Mouse (Mus musculus) testis, adult 2 months (tissue): ENCODE data around the gene H2-Q4. TPM values are rescaled to one million over a fixed set of nuclear protein-coding genes. Genes with fewer than 3 reads are reported as not detected.
"Not testable (repeated sequence)": the region's sequence is repeated elsewhere in the genome, so short reads cannot be mapped to it uniquely, and the experiment has no call there.

Experiments used
- H3K27ac ChIP-seq: fragments of 200-500 bp; 2 replicates; pipeline ENCODE4 v1.5.1; 2012; ENCODE audit warnings: low read depth, low read length; ENCODE audit not compliant: control insufficient read depth, insufficient read depth
- H3K27me3 ChIP-seq: fragments of 200-500 bp; 2 replicates; pipeline ENCODE4 v1.6.1; 2012; ENCODE audit warnings: mild to moderate bottlenecking, low read length, moderate library complexity; ENCODE audit not compliant: control insufficient read depth, insufficient read depth
- H3K36me3 ChIP-seq: fragments of 200-500 bp; 2 replicates; pipeline ENCODE4 v1.6.1; 2012; ENCODE audit warnings: mild to moderate bottlenecking, low read length; ENCODE audit not compliant: control insufficient read depth, insufficient read depth
- H3K4me1 ChIP-seq: fragments of 200-500 bp; 2 replicates; pipeline ENCODE4 v1.6.1; 2012; ENCODE audit warnings: low read length; ENCODE audit not compliant: control insufficient read depth, insufficient read depth
- H3K4me3 ChIP-seq: fragments of 200-500 bp; 2 replicates; pipeline ENCODE4 v1.5.1; 2012; ENCODE audit warnings: low read depth, mild to moderate bottlenecking, low read length, moderate library complexity, mixed read lengths; ENCODE audit not compliant: control insufficient read depth
- CTCF ChIP-seq: fragments of 200-500 bp; IDR thresholded peaks from 2 replicates; pipeline ENCODE4 v1.5.1; 2012; ENCODE audit warnings: low read depth, mild to moderate bottlenecking, inconsistent platforms, low read length, moderate library complexity; ENCODE audit not compliant: control insufficient read depth, insufficient read depth, insufficient replicate concordance
- POLR2A ChIP-seq: fragments of 200-500 bp; IDR thresholded peaks from 2 replicates; pipeline ENCODE4 v1.6.1; 2012; ENCODE audit warnings: low read depth, mild to moderate bottlenecking, inconsistent platforms, low read length, moderate library complexity; ENCODE audit not compliant: control insufficient read depth
- polyA plus RNA-seq: library from polyadenylated mRNA; depleted of rRNA; stranded (reverse); fragments of >200 nt; gene quantifications from 2 replicates; pipeline ENCODE4 v1.2.3, GENCODE M21; 2012; rRNA removed

The H2-Q4 gene
- 3.2 and 4.2 TPM in 2 replicates for polyA plus RNA-seq

- H3K27ac ChIP-seq: no peak within 1 kb of the TSS
- peaks cover 14% of the 10 kb centered on the region for H3K4me1 ChIP-seq
- no peak for TF ChIP-seq CTCF
- TF ChIP-seq POLR2A: no peak
- no peaks in the 10 kb centered on the region for H3K27me3 ChIP-seq
- H3K4me3 ChIP-seq: peak within 1 kb of the TSS; percentile 90
- no peaks in the 10 kb centered on the region for H3K36me3 ChIP-seq
These were observed at the start of gene H2-Q4 for GRCm38 (mm10) chr17:35379369-35379728. Gene H2-Q4, plus strand, starts transcription at chr17:35379617.

- H3K4me1 ChIP-seq, H3K27me3 ChIP-seq, H3K4me3 ChIP-seq, H3K36me3 ChIP-seq, H3K27ac ChIP-seq: not testable (repeated sequence)
These were observed 49.7 kb upstream of the H2-Q4 start for GRCm38 (mm10) chr17:35329714-35330113.

- H3K36me3 ChIP-seq, H3K4me1 ChIP-seq, H3K27ac ChIP-seq, H3K27me3 ChIP-seq, H3K4me3 ChIP-seq: not testable (repeated sequence)
These were observed 47.9 kb upstream of the H2-Q4 start for GRCm38 (mm10) chr17:35331546-35331945.

- Histone ChIP-seq H3K4me3 (peak within 1 kb of the TSS; percentile 20), H3K4me1 (peaks cover 3% of the 10 kb centered on the region), H3K27me3 (no peaks in the 10 kb centered on the region; the same call in 1 of the 2 replicates), H3K27ac (no peak within 1 kb of the TSS), H3K36me3 (no peaks in the 10 kb centered on the region)
- TF ChIP-seq CTCF (no peak), POLR2A (no peak)
These were observed 37.2 kb upstream of the H2-Q4 start, which contains the start of gene H2-Q2 for GRCm38 (mm10) chr17:35342071-35342671. Gene H2-Q2, plus strand, starts transcription at chr17:35342242.

GRCm38 (mm10) chr17:35342711-35343476, 36.5 kb upstream of the H2-Q4 start:
- H3K27me3 ChIP-seq: no peaks in the 10 kb centered on the region; the same call in 1 of the 2 replicates
- no peak for TF ChIP-seq POLR2A
- no peak for TF ChIP-seq CTCF
- peaks cover 3% of the 10 kb centered on the region for H3K4me1 ChIP-seq
- H3K36me3 ChIP-seq: no peaks in the 10 kb centered on the region
- H3K27ac ChIP-seq: no peak overlapping the region
- H3K4me3 ChIP-seq: peak overlapping the region; percentile 20

- H3K27me3 ChIP-seq, H3K4me1 ChIP-seq, H3K36me3 ChIP-seq, H3K4me3 ChIP-seq, H3K27ac ChIP-seq: not testable (repeated sequence)
These were observed 31.8 kb upstream of the H2-Q4 start for GRCm38 (mm10) chr17:35347659-35348058.

- not testable (repeated sequence) for H3K4me3 ChIP-seq, H3K27me3 ChIP-seq, H3K36me3 ChIP-seq, H3K4me1 ChIP-seq, H3K27ac ChIP-seq
These were observed 26.1 kb upstream of the H2-Q4 start for GRCm38 (mm10) chr17:35353275-35353674.

GRCm38 (mm10) chr17:35354071-35354470, 25.3 kb upstream of the H2-Q4 start:
- Histone ChIP-seq H3K27me3 (no peaks in the 10 kb centered on the region), H3K27ac (no peak overlapping the region), H3K4me3 (no peak overlapping the region), H3K4me1 (peaks cover 3% of the 10 kb centered on the region; the same call in 1 of the 2 replicates), H3K36me3 (no peaks in the 10 kb centered on the region)
- no peak for TF ChIP-seq CTCF
- TF ChIP-seq POLR2A: no peak
